Mouse (Mus musculus): ENCODE measurements around the gene Fli1. TPM values are rescaled to one million over a fixed set of nuclear protein-coding genes. Genes with fewer than 3 reads are reported as not detected.

Fli1 gene
- polyA plus RNA-seq, 1 experiment from 2014 or later: 68.3 TPM

- Histone ChIP-seq H3K36me3 (ENCODE audit: control insufficient read depth, insufficient read depth, low read length) (no peaks in the 10 kb centered on the region), H3K4me3 (ENCODE audit: low read depth, low read length) (no peak overlapping the region), H3K9me3 (ENCODE audit: control insufficient read depth, low read length) (no peaks in the 10 kb centered on the region), H3K4me1 (ENCODE audit: control insufficient read depth, insufficient read depth, low read length) (no peaks in the 10 kb centered on the region), H3K9ac (ENCODE audit: low read length) (no peak overlapping the region), H3K27ac (replicated peaks; ENCODE audit: low read depth, low read length) (no peak overlapping the region), H3K4me2 (ENCODE audit: low read depth, severe bottlenecking) (no peak overlapping the region), H3K27me3 (ENCODE audit: control insufficient read depth, insufficient read depth, low read length) (no peaks in the 10 kb centered on the region)
- DNase-seq (ENCODE audit: low spot score): no peak
- 94% methylated on average over 6 of the region's 6 CpGs for WGBS
- ATAC-seq (ENCODE audit: insufficient number of reproducible peaks, low FRiP score, low TSS enrichment, low read depth): no peak
Observed at GRCm38 (mm10) chr9:32373656-32374055, 169.0 kb downstream of the Fli1 start.

Other genes with a start within 250 kb of the Fli1 start
- 0.14 and 0.35 TPM in 2 replicates for gene Kcnj5, start 198.5 kb downstream of the Fli1 start, polyA plus RNA-seq (2014; fragmentation: Nextera tagmentation; extraction: Ambion mirVana)
- gene Kcnj1, start 170.4 kb downstream of the Fli1 start, polyA plus RNA-seq (2014; fragmentation: Nextera tagmentation; extraction: Ambion mirVana): not detected in 2 replicates
- 34.0 and 40.0 TPM in 2 replicates for gene Ets1, start 93.4 kb upstream of the Fli1 start, polyA plus RNA-seq (2014; fragmentation: Nextera tagmentation; extraction: Ambion mirVana)

Data from limb, embryonic 11.5 days (tissue).